Mouse (Mus musculus): ENCODE measurements around the gene A430033K04Rik.

A430033K04Rik gene

DNA sequence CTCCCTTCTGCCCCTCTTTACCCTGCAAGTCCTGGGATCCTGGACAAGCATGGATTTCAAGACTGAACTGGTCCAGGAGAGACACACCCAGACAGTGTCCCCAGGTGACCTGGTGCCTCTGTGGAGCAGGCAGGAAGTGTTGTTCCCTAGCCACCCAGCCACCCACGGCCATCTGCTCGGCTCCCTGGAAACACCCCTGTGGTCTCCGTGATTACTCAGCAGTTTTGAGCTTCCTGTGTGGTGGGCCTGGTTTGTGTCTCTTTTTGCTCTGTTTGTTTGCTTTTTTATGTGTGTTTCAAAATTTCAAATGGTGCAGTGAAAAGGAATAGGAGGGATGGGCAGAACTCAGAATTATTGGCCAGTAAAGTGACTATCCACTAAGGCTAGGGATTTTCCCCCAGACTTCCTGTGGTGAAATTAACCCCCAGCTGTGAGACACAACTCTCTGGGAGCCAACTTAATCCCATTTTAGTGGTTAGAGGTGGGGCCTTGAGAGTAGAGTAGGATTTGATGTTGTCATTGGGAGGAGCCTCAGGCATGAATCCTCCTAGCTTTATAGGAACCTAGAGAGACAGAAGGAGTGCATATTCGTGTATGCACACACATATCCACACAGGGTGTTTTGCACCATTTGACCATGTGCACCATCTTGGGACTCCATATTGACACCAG, 72.0 kb downstream of the A430033K04Rik start:
- DNase-seq (ENCODE audit: low spot score in 2 of 2): no peak

DNA sequence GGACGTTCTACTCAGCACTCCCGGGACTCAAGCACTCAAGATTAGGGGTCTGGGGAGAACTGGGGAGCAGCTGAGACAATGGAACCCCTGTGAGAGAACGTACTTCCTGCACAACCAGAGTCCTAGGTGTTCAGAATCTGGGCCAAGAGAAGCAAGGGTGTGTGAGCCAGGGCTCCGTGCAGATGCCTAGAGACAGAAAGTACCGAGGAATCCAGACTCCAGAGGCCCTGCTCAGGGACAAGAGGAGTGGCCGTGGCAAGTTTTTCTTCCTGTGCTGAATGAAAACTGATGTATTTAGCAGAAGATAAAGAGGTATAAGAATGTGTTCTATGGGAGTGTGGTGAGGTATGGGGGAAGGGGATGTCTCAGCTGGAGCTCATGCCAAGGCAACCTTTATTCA, 74.8 kb downstream of the A430033K04Rik start:
- no peak for DNase-seq (ENCODE audit: low spot score in 2 of 2)

Data from cerebellum, postnatal 4 days (tissue).